Mouse (Mus musculus) megakaryocyte, embryonic 14.5 days (primary cell): Measurements from ENCODE around the gene Gm826. TPM values are rescaled to one million over a fixed set of nuclear protein-coding genes. Genes with fewer than 3 reads are reported as not detected.

Source experiments
- H3K27me3 ChIP-seq: replicated peaks from 2 replicates; pipeline ENCODE3; 2012; ENCODE audit warnings: inconsistent platforms
- H3K36me3 ChIP-seq: replicated peaks from 2 replicates; pipeline ENCODE3; 2012; ENCODE audit warnings: low read length, inconsistent platforms, mixed read lengths
- H3K4me1 ChIP-seq: 2 replicates; pipeline ENCODE4 v1.6.1; 2012; ENCODE audit warnings: inconsistent platforms
- H3K4me3 ChIP-seq: replicated peaks from 2 replicates; pipeline ENCODE3; 2012; ENCODE audit warnings: moderate library complexity, mild to moderate bottlenecking, inconsistent platforms
- H3K9me3 ChIP-seq: 2 replicates; pipeline ENCODE4 v1.6.1; 2012; ENCODE audit warnings: inconsistent platforms
- FLI1 ChIP-seq: IDR thresholded peaks from 2 replicates; pipeline ENCODE4 v1.6.1; 2012; ENCODE audit warnings: low read length, inconsistent platforms, mixed read lengths
- GATA1 ChIP-seq: IDR thresholded peaks from 3 replicates; pipeline ENCODE4 v1.6.1; 2012; ENCODE audit warnings: mixed read lengths, low read length, inconsistent platforms, borderline replicate concordance
- polyA plus RNA-seq: library from polyadenylated mRNA; stranded (reverse); fragments of >175 nt; gene quantifications from 2 replicates; pipeline ENCODE4 v1.2.3, GENCODE M21; 2012; ENCODE audit warnings: low replicate concordance; ENCODE audit not compliant: insufficient read depth

Gm826 gene
- polyA plus RNA-seq, 1 experiment: not detected

DNA sequence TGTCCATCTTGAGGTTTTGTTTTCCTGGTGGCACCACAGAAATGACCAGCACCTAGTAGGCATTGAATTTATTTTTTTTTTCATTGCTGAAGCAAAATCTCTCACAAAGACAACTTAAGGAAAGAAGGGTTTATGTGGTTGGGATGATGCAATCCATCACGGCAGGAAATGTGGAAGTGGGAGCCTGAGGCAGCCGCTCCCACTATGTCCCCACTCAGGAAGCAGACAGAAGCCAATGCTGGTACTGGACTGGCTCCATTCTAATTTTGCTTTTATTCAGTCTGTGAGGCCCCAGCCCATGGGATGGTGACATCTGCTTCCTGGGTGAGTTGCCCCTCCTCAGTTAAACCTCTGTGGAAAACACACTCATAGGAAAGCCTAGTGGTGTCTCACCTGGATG lies 30.0 kb downstream of the Gm826 start:
- Histone ChIP-seq H3K27me3 (no peaks in the 10 kb centered on the region), H3K4me3 (no peak overlapping the region), H3K36me3 (no peaks in the 10 kb centered on the region), H3K4me1 (no peaks in the 10 kb centered on the region), H3K9me3 (no peaks in the 10 kb centered on the region)
- TF ChIP-seq FLI1 (no peak), GATA1 (no peak)

DNA sequence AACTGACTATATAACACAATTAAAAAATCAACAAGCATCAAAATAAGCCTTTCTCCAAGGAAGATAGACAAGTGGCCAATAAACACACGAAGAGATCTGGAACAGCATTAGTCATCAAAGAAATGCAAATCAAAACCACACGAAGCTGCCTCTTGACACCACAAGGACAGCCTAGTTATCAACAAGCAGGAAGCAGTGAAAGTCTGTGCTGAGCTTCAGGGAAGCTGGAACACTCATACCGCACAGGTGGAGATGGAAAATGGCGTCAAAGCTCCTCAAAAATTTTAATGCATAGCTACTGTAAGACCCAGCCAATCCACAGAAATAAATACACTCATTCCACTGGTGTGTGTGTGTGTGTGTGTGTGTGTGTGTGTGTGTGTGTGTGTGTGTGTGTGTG lies 31.9 kb downstream of the Gm826 start:
- Histone ChIP-seq H3K4me1 (no peaks in the 10 kb centered on the region), H3K4me3 (no peak overlapping the region), H3K27me3 (no peaks in the 10 kb centered on the region), H3K36me3 (no peaks in the 10 kb centered on the region), H3K9me3 (no peaks in the 10 kb centered on the region)
- TF ChIP-seq FLI1: no peak
- no peak for TF ChIP-seq GATA1

DNA sequence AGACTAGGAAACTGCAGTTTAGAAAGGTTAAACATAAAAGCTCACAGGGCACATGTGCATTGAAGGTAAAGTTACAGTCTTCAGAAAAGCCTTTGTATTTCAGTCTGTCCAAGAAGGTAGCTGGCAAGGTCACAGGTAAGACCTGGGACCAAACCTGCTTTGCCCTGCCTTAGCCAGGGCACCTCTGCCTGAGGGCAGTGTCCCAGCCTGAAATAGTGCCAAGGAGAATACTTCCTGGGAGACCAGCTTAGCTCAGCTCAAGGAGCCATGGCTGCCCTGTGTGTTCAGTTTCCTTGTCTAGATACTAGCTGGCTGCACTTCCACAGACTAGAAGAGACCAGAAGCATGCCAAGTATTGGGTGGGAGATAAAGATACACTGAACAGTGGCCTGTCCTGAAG lies 35.4 kb downstream of the Gm826 start:
- TF ChIP-seq FLI1 (no peak), GATA1 (no peak)

DNA sequence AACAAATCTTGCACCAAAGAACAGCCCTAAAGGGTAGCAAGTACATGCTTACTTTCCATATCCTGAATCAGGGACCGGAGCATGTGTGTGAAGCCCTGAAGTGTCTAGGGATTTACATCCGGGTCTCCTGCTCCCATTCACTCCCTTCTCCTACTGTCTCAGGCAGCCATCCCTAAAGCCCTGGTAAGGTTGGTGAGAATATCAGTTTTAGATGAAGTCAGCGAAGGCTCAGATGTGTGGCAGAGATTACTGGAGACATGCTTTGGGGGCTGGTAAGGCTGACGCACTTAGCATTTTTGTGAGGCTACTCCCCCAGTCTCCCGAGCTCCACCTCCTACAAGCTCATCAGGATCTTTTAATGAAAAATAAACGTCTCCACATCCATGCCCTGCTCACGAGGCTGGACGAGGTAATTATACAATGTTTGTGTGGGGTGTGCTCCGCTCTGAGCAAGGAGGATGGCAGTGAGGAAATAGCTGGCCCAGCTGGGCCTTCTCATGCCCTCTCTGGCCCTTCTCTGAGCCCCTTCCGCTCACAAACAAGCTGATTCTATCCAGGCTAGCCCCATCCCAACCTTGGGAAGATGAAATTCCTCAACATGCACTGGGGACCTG lies 45.3 kb downstream of the Gm826 start:
- Histone ChIP-seq H3K27me3 (no peaks in the 10 kb centered on the region), H3K9me3 (no peaks in the 10 kb centered on the region), H3K4me3 (no peak overlapping the region), H3K36me3 (no peaks in the 10 kb centered on the region), H3K4me1 (no peaks in the 10 kb centered on the region)
- TF ChIP-seq GATA1 (no peak), FLI1 (no peak)

More for the DNA sequence above, 35.4 kb downstream of the Gm826 start:
- no peak overlapping the region for H3K4me3 ChIP-seq
- H3K27me3 ChIP-seq: no peaks in the 10 kb centered on the region
- H3K36me3 ChIP-seq: no peaks in the 10 kb centered on the region
- H3K9me3 ChIP-seq: no peaks in the 10 kb centered on the region
- no peaks in the 10 kb centered on the region for H3K4me1 ChIP-seq

DNA sequence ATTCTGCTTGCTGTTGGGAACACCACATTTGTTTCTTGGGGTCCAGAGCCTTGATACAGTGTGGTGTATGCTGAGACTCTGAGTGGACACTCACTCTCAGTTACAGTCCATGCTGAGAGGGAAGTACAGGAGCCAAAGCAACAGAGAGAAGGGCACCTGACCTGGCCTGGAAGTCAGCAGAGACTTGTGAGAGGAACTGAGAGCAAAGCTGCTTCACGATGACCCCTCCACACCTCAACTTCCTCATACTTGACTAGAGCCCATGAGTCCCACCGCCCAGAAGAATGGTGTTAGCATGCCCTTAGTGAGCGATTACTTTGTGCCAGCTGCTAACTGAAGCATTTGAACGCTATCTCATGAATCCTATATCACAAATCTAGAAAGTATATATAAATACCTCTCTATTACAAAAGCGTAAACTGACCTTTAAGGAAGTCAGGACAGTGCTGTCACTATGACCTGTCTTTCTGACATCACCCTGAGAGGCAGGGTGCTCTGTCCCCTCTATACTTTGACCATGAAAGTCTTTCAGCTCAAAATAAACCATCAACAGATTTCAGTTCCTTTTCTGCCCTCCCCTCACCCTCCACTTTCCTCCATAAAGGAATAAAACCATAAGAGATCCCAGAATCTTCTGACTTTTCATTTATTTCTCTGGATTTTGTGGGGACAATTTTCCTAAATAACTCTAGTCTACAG lies 57.9 kb downstream of the Gm826 start:
- no peaks in the 10 kb centered on the region for H3K27me3 ChIP-seq
- peaks cover 6% of the 10 kb centered on the region; the same call in 1 of the 2 replicates for H3K9me3 ChIP-seq
- no peaks in the 10 kb centered on the region for H3K36me3 ChIP-seq
- peak overlapping the region; percentile 14 for H3K4me3 ChIP-seq
- TF ChIP-seq FLI1: no peak
- H3K4me1 ChIP-seq: no peaks in the 10 kb centered on the region

DNA sequence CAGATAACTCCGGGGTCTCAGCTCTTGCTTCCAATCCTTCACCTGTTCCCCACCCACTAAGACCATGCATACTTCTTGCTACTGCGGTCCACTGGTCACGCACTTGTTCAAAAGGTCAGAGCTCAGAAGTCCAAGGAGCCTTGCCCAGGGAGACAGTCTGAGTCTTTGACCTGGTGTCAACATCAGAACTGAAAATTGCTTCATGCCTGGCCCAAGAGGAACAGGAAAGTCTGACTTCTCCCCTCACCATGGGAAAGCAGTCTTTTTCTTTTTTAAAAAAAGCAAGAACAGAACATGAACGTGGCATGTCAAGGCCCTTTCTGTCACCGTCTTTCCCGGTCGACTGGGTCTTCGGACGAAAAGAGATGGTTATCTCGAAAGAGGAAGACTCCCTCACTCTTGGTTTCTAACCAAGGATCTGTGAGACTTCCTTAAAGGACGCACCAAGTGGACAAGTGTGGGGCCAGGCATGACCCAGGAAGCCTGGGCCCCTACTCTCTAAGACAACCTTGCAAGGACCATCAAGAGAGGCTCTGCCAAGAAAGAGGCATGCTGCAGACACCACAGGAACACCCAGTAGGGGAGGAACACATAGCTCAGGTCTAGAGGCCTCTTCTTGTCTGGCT lies 66.0 kb downstream of the Gm826 start:
- no peak for TF ChIP-seq FLI1
- TF ChIP-seq GATA1: no peak
- Histone ChIP-seq H3K9me3 (peaks cover 46% of the 10 kb centered on the region), H3K4me1 (no peaks in the 10 kb centered on the region), H3K4me3 (peak overlapping the region; percentile 23), H3K27me3 (no peaks in the 10 kb centered on the region), H3K36me3 (no peaks in the 10 kb centered on the region)

DNA sequence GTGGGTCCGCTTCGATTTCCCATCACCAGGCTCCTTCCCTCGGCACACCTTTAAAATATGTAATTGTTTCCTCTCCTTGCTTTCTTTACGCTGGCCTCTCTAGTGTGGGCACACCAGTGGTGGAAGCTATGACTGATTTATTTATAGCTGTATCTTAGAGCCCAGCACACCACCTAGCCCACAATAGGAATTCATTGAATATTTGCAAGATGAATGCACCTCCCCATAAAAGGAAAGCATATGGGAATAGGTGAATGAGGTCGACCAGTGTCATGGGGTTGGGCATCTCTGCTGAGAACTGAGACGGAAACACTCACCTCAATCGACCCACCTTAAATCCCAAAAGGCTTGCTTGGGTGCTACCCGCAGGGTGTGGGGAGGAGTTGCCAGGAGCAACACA lies 70.1 kb downstream of the Gm826 start:
- no peaks in the 10 kb centered on the region for H3K27me3 ChIP-seq
- peaks cover 45% of the 10 kb centered on the region for H3K9me3 ChIP-seq
- no peak overlapping the region for H3K4me3 ChIP-seq
- no peaks in the 10 kb centered on the region for H3K36me3 ChIP-seq
- TF ChIP-seq FLI1: no peak
- no peak for TF ChIP-seq GATA1
- H3K4me1 ChIP-seq: no peaks in the 10 kb centered on the region

DNA sequence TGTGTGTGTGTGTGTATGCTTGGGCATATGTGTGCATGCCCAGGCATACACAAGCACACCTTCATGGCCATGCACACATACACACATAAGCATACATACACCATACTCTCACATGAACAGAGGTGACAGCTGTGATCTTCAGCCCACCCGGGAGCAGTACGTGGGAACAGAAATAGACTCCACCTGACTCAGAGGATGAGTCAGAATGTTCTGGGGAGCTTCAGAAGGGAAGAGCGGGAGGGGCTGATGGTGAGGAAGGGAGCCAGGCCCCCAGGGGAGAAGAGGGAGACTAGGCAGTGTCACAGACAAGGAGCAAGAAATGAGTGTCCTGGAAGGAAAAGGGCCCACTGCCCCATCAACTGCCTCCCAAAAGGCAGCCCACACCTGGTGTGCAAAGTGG lies 72.4 kb downstream of the Gm826 start:
- Histone ChIP-seq H3K36me3 (no peaks in the 10 kb centered on the region), H3K27me3 (no peaks in the 10 kb centered on the region), H3K9me3 (peaks cover 35% of the 10 kb centered on the region), H3K4me3 (no peak overlapping the region), H3K4me1 (no peaks in the 10 kb centered on the region)
- TF ChIP-seq FLI1 (no peak), GATA1 (no peak)

Other genes with a start within 250 kb of the Gm826 start
- gene Mafb, start 32.9 kb upstream of the Gm826 start, polyA plus RNA-seq: 7.6 and 26.8 TPM in 2 replicates